Mouse (Mus musculus): ENCODE results near the gene Nr1i3.
A peak's percentile ranks its signal among the peaks of the same experiment; 100 is the strongest.

The Nr1i3 gene

GRCm38 (mm10) chr1:171195046-171195822 lies 18.5 kb upstream of the Nr1i3 start:
- DNase-seq (ENCODE audit: low read depth): no peak

- DNase-seq (ENCODE audit: low read depth): peak; percentile 30
Measured at GRCm38 (mm10) chr1:171195887-171196397, 17.8 kb upstream of the Nr1i3 start, which contains the start of gene Pcp4l1. TSS of gene Pcp4l1 (minus strand) at chr1:171196268.

- DNase-seq (ENCODE audit: low read depth): no peak
Measured at GRCm38 (mm10) chr1:171199532-171199931, 14.2 kb upstream of the Nr1i3 start.

DNA sequence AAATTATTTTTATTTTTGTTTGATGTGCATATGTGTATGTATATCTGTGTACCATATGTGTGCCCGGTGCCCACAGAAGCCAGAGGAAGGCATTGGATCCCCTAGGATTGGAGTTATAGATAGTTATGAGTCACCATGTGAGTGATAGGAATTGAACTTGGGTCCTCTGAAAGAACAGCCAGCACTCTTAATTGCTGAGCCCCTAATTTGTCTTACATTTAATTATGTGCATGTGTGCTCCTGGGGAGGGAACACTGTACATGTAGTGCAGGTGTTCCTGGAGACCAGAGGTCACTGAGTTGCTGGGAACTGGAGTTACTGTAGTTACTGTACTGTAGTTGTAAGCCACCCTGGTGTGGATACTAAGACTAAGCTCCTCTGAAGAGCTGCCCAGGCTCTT lies 13.0 kb upstream of the Nr1i3 start:
- DNase-seq (ENCODE audit: low read depth): no peak

DNA sequence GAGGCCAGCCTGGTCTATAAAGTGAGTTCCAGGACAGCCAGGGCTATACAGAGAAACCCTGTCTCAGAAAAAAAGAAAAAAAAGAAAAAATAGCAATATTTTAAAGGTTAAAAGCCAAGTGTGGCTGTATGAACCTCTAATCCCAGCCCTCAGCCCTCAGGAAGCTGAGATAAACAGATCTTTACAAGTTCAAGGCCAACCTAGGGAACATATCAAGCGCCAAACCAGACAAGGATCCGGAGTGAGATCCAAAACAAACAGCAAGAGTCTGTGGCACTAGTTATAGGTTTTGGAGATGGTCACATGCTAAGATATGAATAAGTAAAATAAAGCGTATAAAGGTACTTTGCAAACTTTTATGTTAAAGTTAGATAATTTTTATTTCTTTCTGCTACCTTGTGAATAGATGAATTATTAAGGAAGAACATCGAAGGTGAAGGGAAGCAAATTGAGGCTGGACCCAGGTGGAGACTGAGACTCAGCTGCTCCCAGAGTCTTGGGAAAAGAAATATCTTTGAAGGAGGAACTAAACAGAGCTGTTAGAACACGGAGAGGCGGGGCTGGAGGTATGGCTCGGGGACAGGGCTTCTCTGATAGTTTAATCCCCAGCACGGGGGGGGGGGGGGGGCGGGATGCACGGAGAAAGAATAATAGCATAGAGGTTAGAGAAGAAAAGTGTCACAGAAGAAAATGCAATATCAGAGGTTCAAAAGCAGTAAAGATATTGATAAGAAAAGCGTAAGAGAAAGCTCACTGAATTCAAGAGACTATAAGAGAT lies 10.1 kb upstream of the Nr1i3 start:
- no peak for DNase-seq (ENCODE audit: low read depth)

- DNase-seq (ENCODE audit: low read depth): no peak
Measured at GRCm38 (mm10) chr1:171204249-171204644, 9.5 kb upstream of the Nr1i3 start.

DNA sequence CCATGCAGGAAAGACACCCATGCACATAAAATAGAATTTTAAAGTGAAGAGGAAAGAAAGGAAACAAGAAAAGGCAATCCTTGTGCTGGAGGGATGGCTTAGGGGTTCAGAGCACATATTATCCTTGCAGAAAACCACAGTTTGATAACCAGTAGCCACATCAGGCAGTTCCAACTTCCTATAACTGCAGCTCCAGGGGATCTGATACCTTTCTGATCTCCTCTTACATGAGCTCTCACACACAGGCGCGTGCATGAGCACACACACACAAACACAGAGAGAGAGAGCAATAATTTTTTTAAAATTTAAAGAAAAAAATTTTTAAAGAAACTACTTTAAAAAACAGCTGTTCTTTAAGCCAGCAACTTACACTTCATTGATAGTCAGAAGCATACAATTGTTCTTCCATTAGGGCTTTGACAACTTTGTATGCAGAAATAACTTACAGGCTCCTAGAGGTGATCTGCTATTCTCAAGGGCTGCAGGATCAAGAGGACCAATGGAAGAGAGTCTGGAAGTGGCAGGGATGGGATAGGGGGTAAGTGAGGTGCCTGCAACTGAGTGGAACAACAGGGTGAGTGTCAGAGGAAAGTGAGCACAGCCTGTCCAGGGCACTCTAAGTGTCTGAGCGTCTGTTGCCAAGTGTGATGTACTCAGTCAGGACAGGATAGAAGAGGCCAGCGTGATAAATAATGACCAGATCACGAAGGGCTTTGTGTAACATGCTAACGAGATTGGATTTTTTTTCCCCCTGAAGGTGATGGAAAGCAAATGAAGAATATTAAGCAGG lies 7.9 kb upstream of the Nr1i3 start:
- no peak for DNase-seq (ENCODE audit: low read depth)

- no peak for DNase-seq (ENCODE audit: low read depth)
Measured at GRCm38 (mm10) chr1:171209409-171209808, 4.4 kb upstream of the Nr1i3 start.

GRCm38 (mm10) chr1:171212854-171213253 lies 916 bp upstream of the Nr1i3 start:
- no peak for DNase-seq (ENCODE audit: low read depth)

DNA sequence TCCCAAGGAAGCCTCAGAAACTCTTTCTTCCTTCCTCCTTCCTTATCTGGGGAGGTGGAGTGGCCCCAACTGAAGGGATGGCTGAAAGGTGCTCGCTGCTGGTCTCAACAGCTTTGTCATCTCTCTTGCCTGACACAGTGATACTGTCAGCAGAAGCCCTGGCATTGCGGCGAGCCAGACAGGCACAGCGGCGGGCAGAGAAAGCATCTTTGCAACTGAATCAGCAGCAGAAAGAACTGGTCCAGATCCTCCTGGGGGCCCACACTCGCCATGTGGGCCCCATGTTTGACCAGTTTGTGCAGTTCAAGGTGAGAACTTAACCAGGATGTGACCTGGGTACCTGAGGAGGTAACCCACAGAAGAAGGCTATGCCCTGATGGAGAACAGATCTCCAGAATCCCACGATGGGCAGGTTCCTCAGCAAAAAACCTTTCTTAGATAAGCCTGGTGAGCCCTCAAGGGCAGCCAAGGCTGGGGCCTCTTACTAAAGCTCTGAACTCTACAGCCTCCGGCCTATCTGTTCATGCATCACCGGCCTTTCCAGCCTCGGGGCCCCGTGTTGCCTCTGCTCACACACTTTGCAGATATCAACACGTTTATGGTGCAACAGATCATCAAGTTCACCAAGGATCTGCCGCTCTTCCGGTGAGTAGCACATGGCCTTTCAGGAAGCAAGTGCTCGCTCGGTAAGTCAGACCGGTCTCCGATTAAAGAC lies 2.6 kb downstream of the Nr1i3 start:
- DNase-seq (ENCODE audit: low read depth): no peak

- peak; percentile 86 for DNase-seq (ENCODE audit: low read depth)
Measured at GRCm38 (mm10) chr1:171220871-171221270, 7.1 kb downstream of the Nr1i3 start.

DNA sequence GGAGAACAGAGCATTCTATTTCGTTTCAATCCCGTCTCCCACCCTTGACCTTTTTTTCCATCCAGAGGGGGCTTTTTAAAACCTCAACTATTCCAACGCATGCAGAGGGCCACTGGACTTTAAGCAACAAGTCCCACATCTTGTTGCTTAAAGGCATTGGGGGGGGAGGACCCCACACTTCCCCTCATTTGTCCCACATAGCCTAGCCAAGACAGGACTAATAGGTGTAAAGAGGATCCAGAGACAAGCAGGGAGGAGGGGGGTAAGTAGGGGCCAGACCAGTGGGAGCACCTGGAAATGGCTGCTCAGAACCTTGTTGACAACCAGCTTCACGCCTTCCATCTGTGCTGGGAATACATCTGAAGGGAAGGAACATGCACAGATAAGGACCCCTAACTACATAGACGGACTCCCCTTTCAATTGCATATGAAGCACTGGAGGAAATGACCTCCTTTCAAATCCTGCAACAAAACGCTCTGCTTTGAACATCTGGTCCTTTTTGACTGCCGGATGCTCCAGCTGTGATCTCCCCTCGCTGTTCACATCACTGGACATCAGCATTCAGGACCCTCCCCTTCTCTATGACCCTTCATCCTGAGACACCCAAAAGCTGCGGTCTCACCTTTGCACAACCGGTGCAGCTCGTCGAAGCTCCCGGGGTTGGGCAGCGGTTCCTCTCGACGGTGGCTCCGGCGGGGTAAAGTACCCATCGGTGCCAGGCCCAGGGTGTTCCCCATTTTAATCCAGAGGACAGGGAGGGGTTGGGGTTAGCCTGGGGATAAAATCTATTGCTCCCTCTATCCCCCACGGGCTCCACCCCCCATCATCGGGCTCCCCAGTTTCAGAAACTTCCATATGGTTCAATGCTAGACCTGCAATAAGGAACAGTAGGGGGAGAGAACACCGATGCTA lies 7.8 kb downstream of the Nr1i3 start:
- DNase-seq (ENCODE audit: low read depth): no peak

DNA sequence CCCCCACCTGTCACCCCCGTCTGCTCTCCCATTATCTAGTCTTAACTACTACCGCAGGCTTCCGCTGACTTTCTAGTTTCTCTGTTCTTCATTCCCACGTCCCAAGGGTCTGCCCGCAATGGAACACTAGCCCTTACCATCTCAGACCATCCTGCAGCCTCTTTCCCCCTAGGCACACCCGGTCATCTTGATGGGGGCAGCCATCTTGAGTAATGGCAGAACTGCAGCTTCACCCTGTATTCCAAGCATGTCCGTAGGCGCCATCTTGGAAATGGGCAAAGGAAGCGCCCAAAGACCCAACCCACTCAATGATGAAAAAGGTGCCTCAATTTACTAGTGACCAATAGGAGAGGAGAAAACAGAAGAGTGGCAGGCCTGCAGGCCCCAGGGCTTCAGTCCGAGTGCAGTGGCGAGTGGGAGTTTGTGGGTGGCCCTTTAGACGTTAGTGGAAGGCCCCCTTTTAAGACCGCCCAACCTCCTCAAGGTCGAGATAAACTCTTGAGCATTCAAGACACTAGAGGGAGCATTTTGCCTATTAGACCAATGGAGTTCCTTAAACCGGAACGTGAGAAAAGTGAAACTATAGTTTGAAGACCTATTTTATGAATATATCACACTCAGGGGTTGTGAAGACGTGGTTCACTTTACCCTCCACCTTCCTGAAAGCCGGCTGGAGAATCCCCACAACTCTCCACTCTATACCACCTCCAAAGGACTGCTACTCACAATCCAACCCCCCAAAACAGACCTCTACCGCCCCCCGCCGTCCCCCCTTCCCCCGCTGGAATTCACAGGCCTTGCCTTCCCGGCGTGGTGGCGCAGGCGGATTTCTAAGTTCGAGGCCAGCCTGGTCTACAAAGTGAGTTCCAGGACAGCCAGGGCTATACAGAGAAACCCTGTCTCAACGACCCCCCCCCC lies 8.7 kb downstream of the Nr1i3 start, which contains the start of gene Tomm40l:
TSS of gene Tomm40l (minus strand) at position 277 of the 918 bp plus-strand sequence.
- peak; percentile 96 for DNase-seq (ENCODE audit: low read depth)

DNA sequence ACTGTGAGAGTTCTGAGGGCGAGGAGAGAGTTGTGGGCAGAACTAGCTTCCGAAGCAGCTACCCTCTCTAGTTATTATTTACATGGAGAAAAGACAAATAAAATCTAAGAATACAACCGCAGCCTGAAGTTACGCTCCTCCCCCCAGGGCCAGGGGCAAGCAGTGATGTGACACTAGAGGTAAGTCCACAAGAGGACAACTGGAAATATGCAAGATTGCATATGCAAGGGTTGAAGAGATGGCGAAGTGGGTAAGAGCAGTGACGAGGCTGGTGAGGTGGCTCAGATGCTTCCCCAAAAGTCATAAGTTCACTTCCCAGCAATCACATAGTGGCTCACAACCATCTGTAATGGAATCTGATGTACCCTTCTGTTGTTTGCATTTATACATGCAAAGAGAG lies 9.4 kb downstream of the Nr1i3 start:
- no peak for DNase-seq (ENCODE audit: low read depth)

- DNase-seq (ENCODE audit: low read depth): no peak
Measured at GRCm38 (mm10) chr1:171223796-171224195, 10.0 kb downstream of the Nr1i3 start.

GRCm38 (mm10) chr1:171224857-171225256 lies 11.1 kb downstream of the Nr1i3 start, which contains the start of gene Apoa2:
TSS of gene Apoa2 (plus strand) at chr1:171225054.
- no peak for DNase-seq (ENCODE audit: low read depth)

GRCm38 (mm10) chr1:171226780-171227179 lies 13.0 kb downstream of the Nr1i3 start:
- no peak for DNase-seq (ENCODE audit: low read depth)

GRCm38 (mm10) chr1:171227879-171228278 lies 14.1 kb downstream of the Nr1i3 start:
- DNase-seq (ENCODE audit: low read depth): no peak

DNA sequence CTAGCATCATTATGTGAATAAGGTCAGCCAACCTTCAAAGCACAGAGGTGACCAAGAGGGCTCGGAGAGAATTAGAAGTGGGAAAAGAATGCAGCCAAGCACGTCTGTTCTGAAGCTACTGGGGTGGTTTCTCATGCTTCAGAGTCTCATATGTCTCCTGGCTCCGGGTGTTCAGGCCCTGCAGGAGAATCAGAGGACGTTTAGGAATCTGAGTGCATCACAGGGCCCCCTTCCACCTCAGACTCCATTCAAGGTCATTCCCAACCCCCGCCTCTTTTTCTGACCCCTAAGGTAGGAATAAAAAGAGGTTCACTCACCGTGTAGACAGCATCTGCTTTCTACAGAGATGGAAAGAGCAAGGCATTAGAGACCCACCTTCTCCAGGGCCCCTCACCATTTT lies 16.0 kb downstream of the Nr1i3 start:
- DNase-seq (ENCODE audit: low read depth): no peak
